Mouse (Mus musculus) embryonic facial prominence, embryonic 11.5 days (tissue): ENCODE results near the gene Znrd1as. TPM values are rescaled to one million over a fixed set of nuclear protein-coding genes. Genes with fewer than 3 reads are reported as not detected.
"Not testable (repeated sequence)": the region's sequence is repeated elsewhere in the genome, so short reads cannot be mapped to it uniquely, and the experiment has no call there.

Experiments
- ATAC-seq: fragments of 200-750 bp; cut with Nextera tagmentation; replicated peaks from 2 replicates; pipeline ENCODE4 v1.8.0; 2017; ENCODE audit warnings: low read depth; ENCODE audit not compliant: insufficient number of reproducible peaks, low FRiP score, low TSS enrichment
- DNase-seq: peaks from one replicate; pipeline ENCODE4 v3.0.0-alpha.2; 2015; ENCODE audit warnings: low spot score
- H3K27ac ChIP-seq: fragments of 300-500 bp; sonication (generic); replicated peaks from 2 replicates; pipeline ENCODE4 v1.5.1; 2014; ENCODE audit warnings: mild to moderate bottlenecking, low read depth, low read length, control low read depth
- H3K27me3 ChIP-seq: fragments of 300-500 bp; sonication (generic); 2 replicates; pipeline ENCODE4 v1.6.1; 2014; ENCODE audit warnings: mild to moderate bottlenecking, low read length, moderate library complexity, mixed read lengths; ENCODE audit not compliant: control insufficient read depth, insufficient read depth
- H3K36me3 ChIP-seq: fragments of 300-500 bp; sonication (generic); replicated peaks from 2 replicates; pipeline ENCODE4 v1.6.1; 2014; ENCODE audit warnings: low read depth, mild to moderate bottlenecking, low read length, moderate library complexity, mixed read lengths; ENCODE audit not compliant: control insufficient read depth, insufficient read depth
- H3K4me1 ChIP-seq: fragments of 300-500 bp; sonication (generic); 2 replicates; pipeline ENCODE4 v1.6.1; 2014; ENCODE audit warnings: low read length, mixed read lengths; ENCODE audit not compliant: control insufficient read depth, insufficient read depth
- H3K4me2 ChIP-seq: fragments of 300-500 bp; sonication (generic); 2 replicates; pipeline ENCODE4 v1.6.1; 2014; ENCODE audit warnings: low read depth, mild to moderate bottlenecking, control low read depth, low read length, moderate library complexity
- H3K4me3 ChIP-seq: fragments of 300-500 bp; sonication (generic); 2 replicates; pipeline ENCODE4 v1.5.1; 2014; ENCODE audit warnings: low read depth, low read length, control low read depth
- H3K9ac ChIP-seq: fragments of 300-500 bp; sonication (generic); replicated peaks from 2 replicates; pipeline ENCODE4 v1.6.1; 2014; ENCODE audit warnings: mild to moderate bottlenecking, control low read depth, low read length
- H3K9me3 ChIP-seq: fragments of 300-500 bp; sonication (generic); replicated peaks from 2 replicates; pipeline ENCODE4 v1.6.1; 2016; ENCODE audit warnings: mild to moderate bottlenecking, low read length, inconsistent platforms, mixed read lengths; ENCODE audit not compliant: control insufficient read depth
- WGBS: fragments of 180-500 bp; shearing (Covaris S2); extraction: QIAGEN DNeasy Blood & Tissue Kit; methylation state at CpG from one replicate; pipeline ENCODE4 v1.1.7; 2014; 5-methylcytosine and 5-hydroxymethylcytosine counted together
- polyA plus RNA-seq: library from polyadenylated mRNA; unstranded; fragments of >200 nt; fragmentation: Nextera tagmentation; extraction: Ambion mirVana; gene quantifications from 2 replicates; pipeline ENCODE4 v1.2.1, GENCODE M21; 2014

Znrd1as gene
- polyA plus RNA-seq, 1 experiment from 2014 or later = 9.3 TPM

DNA sequence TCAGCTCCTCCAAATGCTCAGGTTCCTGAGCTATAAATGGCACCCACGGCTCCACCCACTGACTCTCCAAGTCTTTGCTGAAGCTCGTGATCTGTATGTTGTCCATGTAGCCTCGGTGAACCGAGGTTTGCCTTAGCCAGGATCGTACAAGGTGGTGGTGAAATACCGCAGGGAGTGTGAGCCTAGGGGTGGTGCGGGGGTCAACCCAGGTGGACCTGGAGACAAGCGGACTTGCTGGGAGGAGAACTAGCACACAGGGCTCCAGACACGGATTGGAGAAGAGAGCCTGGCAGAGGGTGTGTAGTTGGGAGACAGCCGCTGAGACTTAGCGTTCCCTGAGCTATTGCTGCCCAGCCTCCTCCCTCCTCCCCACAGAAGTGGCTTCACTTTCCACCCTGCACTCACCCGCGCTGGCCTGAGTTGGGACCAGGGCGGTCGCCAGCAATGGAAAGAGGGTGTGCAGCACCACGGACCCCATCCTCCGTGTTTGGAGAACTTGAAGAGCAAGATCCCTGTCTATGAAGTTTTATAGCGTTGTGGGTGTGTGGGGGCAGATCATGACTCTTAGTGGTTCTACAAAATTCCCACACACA lies 22.9 kb downstream of the Znrd1as start, which contains the start of gene 2410137M14Rik:
2410137M14Rik (minus strand) TSS at position 17 of the 593 bp plus-strand sequence.
- DNase-seq (no peak), ATAC-seq (no peak)
- Histone ChIP-seq H3K9ac (no peak within 1 kb of the TSS), H3K27me3 (no peaks in the 10 kb centered on the region), H3K36me3 (no peaks in the 10 kb centered on the region), H3K4me1 (no peaks in the 10 kb centered on the region), H3K4me3 (no peak within 1 kb of the TSS), H3K4me2 (peak within 1 kb of the TSS; percentile 27; the same call in 1 of the 2 replicates), H3K27ac (no peak within 1 kb of the TSS), H3K9me3 (no peaks in the 10 kb centered on the region)
- 13% methylated on average over 18 of the region's 18 CpGs for WGBS

DNA sequence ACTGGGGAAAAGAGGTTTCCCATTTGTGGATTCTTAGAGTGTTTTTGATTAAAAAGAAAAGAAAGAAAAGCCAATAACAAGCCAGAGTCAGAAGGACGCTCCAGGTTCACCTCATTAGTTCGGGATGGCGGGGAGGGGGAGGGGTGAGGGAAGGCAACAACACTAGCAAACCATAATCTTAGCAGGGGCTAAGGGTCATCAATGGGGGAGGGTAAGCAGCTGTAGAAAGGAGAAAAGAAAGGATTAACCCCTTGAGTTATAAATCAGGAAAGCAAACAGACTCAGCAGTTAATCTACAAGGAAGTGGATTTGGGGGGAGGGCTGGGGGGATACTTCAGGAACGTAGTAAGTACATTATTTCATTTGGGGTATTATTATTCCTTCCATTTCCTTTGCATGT lies 23.5 kb downstream of the Znrd1as start:
- Histone ChIP-seq H3K36me3 (no peaks in the 10 kb centered on the region), H3K9ac (no peak overlapping the region), H3K27me3 (no peaks in the 10 kb centered on the region), H3K4me2 (no peak overlapping the region; the same call in 1 of the 2 replicates), H3K4me1 (no peaks in the 10 kb centered on the region), H3K27ac (no peak overlapping the region), H3K9me3 (no peaks in the 10 kb centered on the region), H3K4me3 (no peak overlapping the region)
- WGBS = 6% methylated on average over 4 of the region's 4 CpGs
- DNase-seq (no peak), ATAC-seq (no peak)

DNA sequence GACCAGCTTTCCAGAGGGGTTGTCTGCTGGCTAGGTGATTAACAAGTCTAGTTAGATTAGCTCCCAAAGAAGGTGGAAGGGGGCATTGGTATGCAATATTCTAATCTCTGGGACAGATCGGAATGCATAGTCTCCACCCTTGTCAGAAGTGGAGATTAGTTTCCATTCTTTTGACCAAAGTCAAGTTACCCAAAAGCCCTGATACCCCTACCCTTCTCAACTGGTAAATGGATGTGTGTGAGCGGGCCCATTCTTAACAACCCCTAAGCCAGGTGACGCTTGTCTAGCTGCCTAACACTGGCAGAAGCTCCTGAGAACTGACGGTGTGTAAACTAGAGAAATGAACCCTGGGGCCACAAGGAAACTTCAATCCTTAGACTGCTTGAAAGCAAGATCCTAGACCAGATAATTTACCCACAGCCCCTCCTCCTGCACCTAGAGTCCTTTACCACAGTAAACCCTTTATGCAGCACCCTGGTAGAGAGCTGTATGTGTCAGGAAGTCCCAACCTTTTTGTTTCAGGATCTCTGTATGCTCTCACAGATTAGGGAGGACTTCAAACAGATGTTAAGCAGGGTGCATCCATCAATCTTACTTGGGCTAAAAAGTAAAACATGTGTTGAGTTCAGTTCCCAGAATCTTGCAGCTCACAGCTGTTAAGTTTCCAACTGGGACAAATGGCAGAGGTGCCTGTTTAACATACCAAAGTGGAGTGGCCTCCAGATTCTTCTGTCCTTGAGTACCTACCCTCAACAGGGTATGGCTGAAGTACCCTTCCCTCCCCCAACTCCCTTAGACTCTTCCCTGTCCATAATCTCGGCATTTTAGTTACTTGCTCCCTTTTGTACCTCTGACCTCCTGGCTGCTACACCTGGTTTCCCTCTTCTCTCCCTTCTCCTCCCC lies 24.1 kb downstream of the Znrd1as start:
- Histone ChIP-seq H3K9ac (no peak overlapping the region), H3K4me2 (no peak overlapping the region), H3K27ac (no peak overlapping the region), H3K36me3 (no peaks in the 10 kb centered on the region), H3K4me1 (no peaks in the 10 kb centered on the region), H3K4me3 (no peak overlapping the region), H3K27me3 (no peaks in the 10 kb centered on the region), H3K9me3 (no peaks in the 10 kb centered on the region)
- WGBS = 28% methylated on average over 5 of the region's 5 CpGs
- no peak for ATAC-seq
- DNase-seq = no peak

DNA sequence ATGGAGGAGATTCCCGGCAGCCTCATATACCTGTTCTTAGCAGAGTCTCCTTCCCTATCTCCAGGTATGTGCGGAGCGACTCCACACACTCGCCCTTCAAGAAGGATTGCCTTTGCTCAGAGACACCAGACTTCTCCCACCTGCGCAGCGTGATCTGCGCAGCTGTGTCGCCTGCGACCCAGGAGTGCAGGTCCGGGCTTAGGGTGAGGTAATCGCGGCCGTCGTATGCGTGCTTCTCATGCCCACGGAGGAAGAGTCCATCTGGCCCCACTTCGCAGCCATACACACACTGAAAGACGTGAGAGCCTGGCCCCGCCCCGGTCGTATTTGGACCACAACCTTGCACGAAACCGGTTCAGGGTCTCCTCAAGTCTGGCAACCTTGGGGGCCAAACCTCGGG lies 30.1 kb downstream of the Znrd1as start:
- H3K27me3 ChIP-seq = peaks cover 9% of the 10 kb centered on the region
- no peak overlapping the region for H3K4me2 ChIP-seq
- ATAC-seq (no peak), DNase-seq (no peak)
- 5% methylated on average over 24 of the region's 24 CpGs for WGBS
- no peaks in the 10 kb centered on the region for H3K9me3 ChIP-seq
- H3K36me3 ChIP-seq = no peaks in the 10 kb centered on the region
- no peak overlapping the region for H3K27ac ChIP-seq
- H3K4me1 ChIP-seq = no peaks in the 10 kb centered on the region
- H3K4me3 ChIP-seq = no peak overlapping the region
- H3K9ac ChIP-seq = no peak overlapping the region

DNA sequence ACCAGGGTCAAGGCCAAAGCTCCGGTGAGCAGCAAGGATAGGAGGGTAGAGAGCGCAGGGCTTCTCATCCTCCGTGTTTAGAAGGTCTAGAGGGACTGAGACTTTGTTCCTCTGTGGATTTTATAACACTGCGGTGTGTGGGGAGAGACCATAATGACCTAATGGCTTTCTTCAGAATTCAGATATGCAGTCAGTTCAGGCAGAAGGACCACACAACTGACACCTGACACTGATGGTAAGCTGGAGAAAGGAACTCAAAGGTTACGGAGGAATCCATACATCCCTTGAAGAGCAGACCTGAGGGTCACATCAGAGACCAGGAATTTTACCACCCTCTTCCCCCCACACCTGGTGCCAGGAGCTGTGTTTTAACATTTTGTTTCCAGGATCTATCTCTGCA lies 31.0 kb downstream of the Znrd1as start, which contains the start of gene H2-M5:
H2-M5 (minus strand) TSS at position 101 of the 400 bp plus-strand sequence.
- Histone ChIP-seq H3K4me1 (no peaks in the 10 kb centered on the region), H3K4me2 (no peak within 1 kb of the TSS), H3K9ac (no peak within 1 kb of the TSS), H3K4me3 (no peak within 1 kb of the TSS), H3K27ac (no peak within 1 kb of the TSS), H3K27me3 (peaks cover 9% of the 10 kb centered on the region), H3K36me3 (no peaks in the 10 kb centered on the region), H3K9me3 (no peaks in the 10 kb centered on the region)
- ATAC-seq (no peak), DNase-seq (no peak)
- WGBS = 16% methylated on average over 5 of the region's 5 CpGs

GRCm38 (mm10) chr17:36990630-36991029 lies 32.2 kb downstream of the Znrd1as start:
- not testable (repeated sequence) for H3K9ac ChIP-seq, ATAC-seq, H3K9me3 ChIP-seq, H3K36me3 ChIP-seq, H3K4me3 ChIP-seq, H3K27ac ChIP-seq, H3K4me1 ChIP-seq, DNase-seq, H3K27me3 ChIP-seq, H3K4me2 ChIP-seq
- 93% methylated on average over 6 of the region's 6 CpGs for WGBS

DNA sequence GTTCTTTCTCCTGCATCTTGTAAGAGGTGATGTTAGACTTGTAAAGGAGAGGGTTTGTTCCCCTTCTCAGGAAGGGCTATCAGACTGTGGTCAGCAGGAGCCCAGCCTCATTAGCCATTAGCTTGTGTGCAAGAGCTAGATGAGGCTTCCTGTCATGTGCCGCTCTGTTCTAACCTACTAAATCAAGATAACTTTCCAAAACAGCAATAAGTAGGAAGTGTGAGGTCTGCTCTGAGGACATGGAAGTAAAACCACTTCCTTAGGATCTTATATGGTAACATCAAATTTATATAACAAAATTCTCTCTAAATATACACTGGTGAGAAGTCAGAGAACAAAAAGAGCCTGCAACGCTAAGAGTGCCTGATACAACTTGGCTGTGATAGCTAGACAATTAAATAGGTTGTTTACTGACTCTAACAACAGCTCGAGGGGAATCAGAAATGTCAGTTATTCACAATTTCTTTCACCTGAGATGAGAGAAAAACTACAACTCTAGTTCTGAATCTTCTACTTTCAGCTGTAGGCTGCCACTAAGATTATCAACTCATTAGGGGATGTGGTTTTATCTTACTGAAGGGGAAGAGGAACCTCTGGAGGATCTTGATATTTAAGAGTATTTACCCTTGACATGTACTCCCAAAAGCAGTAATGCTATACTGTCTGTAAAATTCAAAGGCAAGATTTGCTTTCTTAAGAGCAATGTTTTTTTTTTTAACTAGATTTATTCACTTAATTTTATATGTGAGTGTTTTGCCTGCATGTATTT lies 34.1 kb downstream of the Znrd1as start:
- DNase-seq = no peak
- Histone ChIP-seq H3K9me3 (no peaks in the 10 kb centered on the region), H3K4me2 (no peak overlapping the region), H3K27ac (no peak overlapping the region), H3K27me3 (peaks cover 9% of the 10 kb centered on the region), H3K36me3 (no peaks in the 10 kb centered on the region), H3K4me3 (no peak overlapping the region), H3K4me1 (no peaks in the 10 kb centered on the region), H3K9ac (no peak overlapping the region)
- WGBS = 74% methylated on average over 3 of the region's 3 CpGs
- ATAC-seq = no peak
